Mouse (Mus musculus) layer of hippocampus, adult 18-20 months (tissue): ENCODE measurements at regions not wholly inside any gene's neighbourhood (a gene's known extent, or its start where the extent isn't known, plus 50 kb on each side); places are given as distances from the start of the nearest gene placed in this dataset.

Experiments
- DNase-seq, 2 experiments: peaks; one replicate each; pipeline ENCODE4 v3.0.0; 2022; ENCODE audit warnings: low spot score in 2 of 2

GRCm38 (mm10) chr10:16438414-16438813 lies 1284.6 kb upstream of the Cited2 start:
- no peak for DNase-seq

- DNase-seq: peak in 1 of 2 experiments; percentile 3
These were observed 1281.9 kb upstream of the Cited2 start for GRCm38 (mm10) chr10:16440932-16441640.

GRCm38 (mm10) chr10:16441661-16442072 lies 1281.4 kb upstream of the Cited2 start:
- DNase-seq: peak in 1 of 2 experiments; percentile 39

- no peak for DNase-seq
These were observed 1279.1 kb upstream of the Cited2 start for GRCm38 (mm10) chr10:16443901-16444300.

GRCm38 (mm10) chr10:16467935-16468334 lies 1255.1 kb upstream of the Cited2 start:
- DNase-seq: peak; percentile 40 to 62

GRCm38 (mm10) chr10:16469711-16470110 lies 1253.3 kb upstream of the Cited2 start:
- DNase-seq: no peak

GRCm38 (mm10) chr10:16473952-16474521 lies 1249.0 kb upstream of the Cited2 start:
- no peak for DNase-seq

GRCm38 (mm10) chr10:16498580-16498979 lies 1224.4 kb upstream of the Cited2 start:
- no peak for DNase-seq

GRCm38 (mm10) chr10:16507681-16508080 lies 1215.3 kb upstream of the Cited2 start:
- no peak for DNase-seq

- no peak for DNase-seq
These were observed 1214.9 kb upstream of the Cited2 start for GRCm38 (mm10) chr10:16508161-16508560.

- DNase-seq: peak in 1 of 2 experiments; percentile 13
These were observed 1208.4 kb upstream of the Cited2 start for GRCm38 (mm10) chr10:16514656-16515055.

- DNase-seq: no peak
These were observed 1201.1 kb upstream of the Cited2 start for GRCm38 (mm10) chr10:16521895-16522294.

- DNase-seq: no peak
These were observed 1198.9 kb upstream of the Cited2 start for GRCm38 (mm10) chr10:16524101-16524500.

GRCm38 (mm10) chr10:16527693-16528092 lies 1195.3 kb upstream of the Cited2 start:
- no peak for DNase-seq

GRCm38 (mm10) chr10:16537660-16538059 lies 1185.4 kb upstream of the Cited2 start:
- no peak for DNase-seq

- no peak for DNase-seq
These were observed 1184.6 kb upstream of the Cited2 start for GRCm38 (mm10) chr10:16538379-16538778.

GRCm38 (mm10) chr10:16545445-16545844 lies 1177.6 kb upstream of the Cited2 start:
- no peak for DNase-seq

GRCm38 (mm10) chr10:16552861-16553635 lies 1170.0 kb upstream of the Cited2 start:
- no peak for DNase-seq

GRCm38 (mm10) chr10:16574568-16574967 lies 1148.5 kb upstream of the Cited2 start:
- no peak for DNase-seq

- no peak for DNase-seq
These were observed 1144.4 kb upstream of the Cited2 start for GRCm38 (mm10) chr10:16578554-16579078.

- DNase-seq: no peak
These were observed 1142.8 kb upstream of the Cited2 start for GRCm38 (mm10) chr10:16580200-16580599.

- DNase-seq: no peak
These were observed 1134.2 kb upstream of the Cited2 start for GRCm38 (mm10) chr10:16588833-16589232.
